Comparison of ENCODE assay signal across 1 mouse cellular context in the genomic region with DNA sequence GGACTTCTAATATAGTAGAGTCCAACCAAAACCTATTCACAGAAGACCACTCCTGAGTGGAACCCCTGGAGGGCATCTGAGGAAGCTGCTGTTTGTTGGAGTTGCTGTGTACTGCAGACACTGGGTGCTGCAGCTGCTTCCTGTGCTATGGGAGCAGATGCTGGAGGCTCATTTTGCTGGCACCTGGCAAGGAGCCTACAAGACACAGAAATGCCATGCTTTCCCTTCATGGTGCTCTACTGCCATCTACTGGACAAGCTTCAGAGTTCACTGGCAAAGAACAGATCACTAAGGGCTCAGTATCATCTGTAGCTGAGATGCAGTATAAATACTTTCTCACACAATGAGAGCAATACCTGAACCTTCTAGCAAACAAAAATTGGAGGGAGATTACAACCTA.
TF ChIP-seq lines count a peak whose summit lies in the region.

No protein-coding gene starts in this region.

TF ChIP-seq in CH12.LX, 34 proteins besides CTCF, POLR2A, EP300 and RAD21:
- TF ChIP-seq MYC (IDR thresholded peaks at IDR 0.05; ENCODE audit: low read depth, low read length) (0 out of 2 replicates have a peak, but pooled peaks have one; percentile 39), SMC3 (IDR thresholded peaks at IDR 0.05; ENCODE audit: low read depth, low read length) (peak; percentile 21; the same call in 1 of the 2 replicates)
